8 mouse cellular contexts compared by ENCODE assay signal in the genomic region with DNA sequence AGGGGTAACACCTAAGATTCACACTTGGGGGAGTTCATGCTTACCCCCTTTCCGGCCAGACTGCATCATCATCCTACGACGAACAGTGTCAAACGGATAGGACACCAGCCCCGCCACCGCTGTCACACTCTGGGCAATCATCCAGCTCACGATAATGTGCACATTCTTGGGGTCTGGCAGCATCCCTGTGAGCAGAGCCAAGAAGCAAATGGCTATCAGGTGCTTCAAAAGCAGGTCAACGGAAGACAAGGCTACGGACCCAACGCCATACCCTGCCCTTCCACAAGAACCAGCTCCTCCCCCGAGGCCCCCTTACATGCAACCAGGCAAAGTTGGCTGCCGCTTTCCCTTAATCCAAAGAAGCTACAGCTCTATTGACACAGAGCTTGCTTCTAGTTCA. TPM values are rescaled to one million over a fixed set of nuclear protein-coding genes. Genes with fewer than 3 reads are reported as not detected.
DNase-seq lines count a peak whose midpoint lies in the region; ATAC-seq lines count a peak whose summit lies in the region.

No protein-coding gene starts in this region.

- no peaks in the 10 kb centered on the region for H3K27me3 ChIP-seq in lung, embryonic 16.5 days (ENCODE audit: control insufficient read depth, insufficient read depth, low read depth, low read length)
- 0 out of 2 replicates have a peak, but pooled peaks cover 1% of the 10 kb centered on the region for H3K27me3 ChIP-seq in embryonic facial prominence, embryonic 10.5 days (replicated peaks; ENCODE audit: low read depth, poor library complexity, severe bottlenecking)
- H3K27me3 ChIP-seq in heart, embryonic 11.5 days (ENCODE audit: control insufficient read depth, insufficient read depth, low read length) = no peaks in the 10 kb centered on the region

- peak overlapping the region; percentile 84 for H3K4me2 ChIP-seq in lung, embryonic 16.5 days (ENCODE audit: low read depth, low read length)
- peak overlapping the region; percentile 79 for H3K4me2 ChIP-seq in heart, embryonic 11.5 days

- H3K36me3 ChIP-seq in lung, embryonic 16.5 days (ENCODE audit: control insufficient read depth, insufficient read depth, low read length) = peaks cover 42% of the 10 kb centered on the region
- peaks cover 63% of the 10 kb centered on the region for H3K36me3 ChIP-seq in embryonic facial prominence, embryonic 10.5 days (replicated peaks)
- H3K36me3 ChIP-seq in heart, embryonic 11.5 days (ENCODE audit: control insufficient read depth, insufficient read depth, low read length) = peaks cover 42% of the 10 kb centered on the region

- H3K4me1 ChIP-seq in lung, embryonic 16.5 days (replicated peaks; ENCODE audit: control insufficient read depth, insufficient read depth, low read length) = peaks cover 23% of the 10 kb centered on the region
- peaks cover 67% of the 10 kb centered on the region for H3K4me1 ChIP-seq in embryonic facial prominence, embryonic 10.5 days
- peaks cover 38% of the 10 kb centered on the region for H3K4me1 ChIP-seq in heart, embryonic 11.5 days (ENCODE audit: control insufficient read depth, insufficient read depth, low read length)

- no peaks in the 10 kb centered on the region for H3K9me3 ChIP-seq in lung, embryonic 16.5 days (ENCODE audit: control insufficient read depth, low read length)
- no peaks in the 10 kb centered on the region for H3K9me3 ChIP-seq in embryonic facial prominence, embryonic 10.5 days
- H3K9me3 ChIP-seq in heart, embryonic 11.5 days (replicated peaks; ENCODE audit: control insufficient read depth, low read length) = no peaks in the 10 kb centered on the region

- no peak overlapping the region for H3K9ac ChIP-seq in lung, embryonic 16.5 days (ENCODE audit: low read length)
- peak overlapping the region; percentile 98 for H3K9ac ChIP-seq in heart, embryonic 11.5 days (ENCODE audit: low read depth, low read length)

- WGBS in lung, embryonic 16.5 days = 53% methylated on average over 12 of the region's 12 CpGs
- 89% methylated on average over 12 of the region's 12 CpGs for WGBS in embryonic facial prominence, embryonic 10.5 days
- WGBS in heart, embryonic 11.5 days (ENCODE audit: insufficient replicate concordance) = 58% methylated on average over 12 of the region's 12 CpGs

- DNase-seq in lung, postnatal 25 days (ENCODE audit: low spot score) = no peak
- DNase-seq in embryonic facial prominence, embryonic 10.5 days (ENCODE audit: low spot score) = no peak
- peak; percentile 36 to 41 for DNase-seq in layer of hippocampus, postnatal 36 days
- peak; percentile 64 for DNase-seq in right cerebral cortex, adult 18-20 months
- no peak for DNase-seq in embryo, embryonic 9.5 days (ENCODE audit: extremely low spot score)
- no peak for DNase-seq in thymus, postnatal 36 days

- H3K4me3 ChIP-seq in lung, embryonic 16.5 days (ENCODE audit: low read length) = peak overlapping the region; percentile 91; the same call in 1 of the 2 replicates
- peak overlapping the region; percentile 85 for H3K4me3 ChIP-seq in embryonic facial prominence, embryonic 10.5 days
- peak overlapping the region; percentile 95 for H3K4me3 ChIP-seq in heart, embryonic 11.5 days (ENCODE audit: low read depth, low read length)

- H3K27ac ChIP-seq in lung, embryonic 16.5 days (ENCODE audit: low read length) = no peak overlapping the region
- H3K27ac ChIP-seq in embryonic facial prominence, embryonic 10.5 days (replicated peaks) = no peak overlapping the region
- peak overlapping the region; percentile 55; the same call in 1 of the 2 replicates for H3K27ac ChIP-seq in heart, embryonic 11.5 days (ENCODE audit: low read depth, low read length)

- no peak for ATAC-seq in lung, embryonic 16.5 days (ENCODE audit: low read depth)
- ATAC-seq in heart, embryonic 11.5 days (replicated peaks; ENCODE audit: insufficient number of reproducible peaks, low FRiP score, low TSS enrichment) = no peak

RNA-seq across cellular contexts. Expression of a gene that starts 2.7 kb away (rescaled TPM):
- 421 and 425 TPM in 2 replicates for polyA plus RNA-seq in lung, embryonic 16.5 days (2015; fragmentation: Nextera tagmentation; extraction: Ambion mirVana)
- 543 and 574 TPM in 2 replicates for polyA plus RNA-seq in embryonic facial prominence, embryonic 10.5 days (2016; fragmentation: Nextera tagmentation; extraction: Ambion mirVana)
- polyA plus RNA-seq in heart, embryonic 11.5 days (2014; fragmentation: Nextera tagmentation; extraction: Ambion mirVana) = 1,564 and 1,695 TPM in 2 replicates
- 100 to 1,000 TPM; 537 to 580 TPM for total RNA-seq in layer of hippocampus, postnatal 36 days (2021)

RNA-seq across cellular contexts. Expression of a gene that starts 56.4 kb away (rescaled TPM):
- 9.4 TPM in 2 replicates for polyA plus RNA-seq in lung, embryonic 16.5 days (2015; fragmentation: Nextera tagmentation; extraction: Ambion mirVana)
- 3.0 and 4.1 TPM in 2 replicates for polyA plus RNA-seq in embryonic facial prominence, embryonic 10.5 days (2016; fragmentation: Nextera tagmentation; extraction: Ambion mirVana)
- polyA plus RNA-seq in heart, embryonic 11.5 days (2014; fragmentation: Nextera tagmentation; extraction: Ambion mirVana) = 2.9 and 6.6 TPM in 2 replicates
- total RNA-seq in layer of hippocampus, postnatal 36 days (2021) = 10 to 100 TPM; 44.4 to 45.6 TPM

RNA-seq across cellular contexts. Expression of a gene that starts 56.8 kb away (rescaled TPM):
- polyA plus RNA-seq in lung, embryonic 16.5 days (2015; fragmentation: Nextera tagmentation; extraction: Ambion mirVana) = 23.3 and 28.5 TPM in 2 replicates
- polyA plus RNA-seq in embryonic facial prominence, embryonic 10.5 days (2016; fragmentation: Nextera tagmentation; extraction: Ambion mirVana) = 20.2 and 25.1 TPM in 2 replicates
- polyA plus RNA-seq in heart, embryonic 11.5 days (2014; fragmentation: Nextera tagmentation; extraction: Ambion mirVana) = 21.5 and 22.3 TPM in 2 replicates
- 10 to 100 TPM; 23.8 to 24.6 TPM for total RNA-seq in layer of hippocampus, postnatal 36 days (2021)

Comparison
In these comparisons a context has a peak if more than half of its experiments do, and no peak if none do; other contexts are left out.
1. DNase-seq: peak in layer of hippocampus, postnatal 36 days (2 of 2) and right cerebral cortex, adult 18-20 months (single experiment); none in lung, postnatal 25 days (single experiment), embryonic facial prominence, embryonic 10.5 days (single experiment), embryo, embryonic 9.5 days (single experiment) and thymus, postnatal 36 days (0 of 2).
2. Peak in every context shown above with its lines, with median percentiles within 50 percentile points of each other: H3K4me3 ChIP-seq.